Mouse (Mus musculus) CH12.LX (cell line): ENCODE data around the gene Slc39a5. TPM values are rescaled to one million over a fixed set of nuclear protein-coding genes. Genes with fewer than 3 reads are reported as not detected.

Experiments
- DNase-seq: peaks from one replicate; pipeline ENCODE4 v3.0.0-alpha.2; 2013; ENCODE audit errors: extremely low read depth
- H3K27ac ChIP-seq: 2 replicates; pipeline ENCODE4 v1.5.1; 2012; ENCODE audit warnings: low read depth, mild to moderate bottlenecking, control low read depth, moderate library complexity; ENCODE audit not compliant: insufficient read depth
- H3K27me3 ChIP-seq: replicated peaks from 2 replicates; pipeline ENCODE3; 2012; ENCODE audit warnings: inconsistent platforms
- H3K36me3 ChIP-seq, 2 experiments: replicated peaks in 1 of 2; 2 replicates each; pipeline versions ENCODE3 to v1.6.1; 2012; ENCODE audit warnings: inconsistent platforms in 1 of 2, low read length in 1 of 2, mild to moderate bottlenecking in 1 of 2, mixed read lengths in 1 of 2, moderate library complexity in 1 of 2; ENCODE audit not compliant: control insufficient read depth in 1 of 2, insufficient read depth in 1 of 2
- H3K4me1 ChIP-seq, 2 experiments: 2 replicates each; pipeline ENCODE4 v1.6.1; 2012; ENCODE audit warnings: inconsistent platforms in 1 of 2, moderate library complexity in 1 of 2; ENCODE audit not compliant: insufficient read depth in 2 of 2, control insufficient read depth in 1 of 2
- H3K4me2 ChIP-seq: 2 replicates; pipeline ENCODE4 v1.6.1; 2012; ENCODE audit warnings: low read depth, mild to moderate bottlenecking, control low read depth; ENCODE audit not compliant: poor library complexity, insufficient read depth, severe bottlenecking
- H3K4me3 ChIP-seq, 3 experiments: fragments of 150-350 bp in 1 of 3; sonication (generic) in 1 of 3; replicated peaks in 1 of 3; 2 replicates each; pipeline versions ENCODE3 to v1.5.1; 2011 to 2012; ENCODE audit warnings: low read depth in 2 of 3, low read length in 2 of 3, mild to moderate bottlenecking in 2 of 3, moderate library complexity in 2 of 3, control low read depth in 1 of 3, improper control_type of control experiment in 1 of 3, inconsistent platforms in 1 of 3, mixed read lengths in 1 of 3; ENCODE audit not compliant: poor library complexity in 1 of 3
- H3K79me2 ChIP-seq: replicated peaks from 2 replicates; pipeline ENCODE4 v1.6.1; 2012; ENCODE audit warnings: mild to moderate bottlenecking, moderate library complexity; ENCODE audit not compliant: control insufficient read depth, poor library complexity, insufficient read depth, severe bottlenecking; ENCODE audit errors: extremely low read depth
- H3K9ac ChIP-seq: 2 replicates; pipeline ENCODE4 v1.6.1; 2012; ENCODE audit warnings: low read depth, mild to moderate bottlenecking, control low read depth, moderate library complexity; ENCODE audit not compliant: insufficient read depth
- H3K9me3 ChIP-seq: replicated peaks from 2 replicates; pipeline ENCODE3; 2012; ENCODE audit warnings: low read length, inconsistent platforms, mixed read lengths
- BHLHE40 ChIP-seq: IDR thresholded peaks from 2 replicates; pipeline ENCODE4 v1.6.1; 2011; ENCODE audit warnings: mild to moderate bottlenecking, low read depth, low read length, improper control_type of control experiment
- CHD1 ChIP-seq: IDR thresholded peaks from 2 replicates; pipeline ENCODE4 v1.6.1; 2012; ENCODE audit warnings: low read depth, low read length, improper control_type of control experiment, inconsistent platforms
- CHD2 ChIP-seq: IDR thresholded peaks from 2 replicates; pipeline ENCODE4 v1.6.1; 2011; ENCODE audit warnings: low read length, improper control_type of control experiment
- CTCF ChIP-seq, 2 experiments: IDR thresholded peaks in 1 of 2; conservative IDR thresholded peaks in 1 of 2; 2 replicates each; pipeline ENCODE4 v1.5.1; 2011 to 2012; ENCODE audit warnings: low read depth in 2 of 2, low read length in 2 of 2, improper control_type of control experiment in 1 of 2, inconsistent platforms in 1 of 2, mild to moderate bottlenecking in 1 of 2, moderate library complexity in 1 of 2
- E2F4 ChIP-seq: IDR thresholded peaks from 2 replicates; pipeline ENCODE4 v1.6.1; 2011; ENCODE audit warnings: low read depth, low read length, improper control_type of control experiment; ENCODE audit not compliant: insufficient replicate concordance
- ELF1 ChIP-seq: IDR thresholded peaks from 2 replicates; pipeline ENCODE4 v1.6.1; 2014; ENCODE audit warnings: low read depth, mild to moderate bottlenecking, inconsistent platforms, low read length, improper control_type of control experiment
- EP300 ChIP-seq: IDR thresholded peaks from 2 replicates; pipeline ENCODE4 v1.6.1; 2011; ENCODE audit warnings: low read length, improper control_type of control experiment
- ETS1 ChIP-seq: conservative IDR thresholded peaks from 2 replicates; pipeline ENCODE4 v1.6.1; 2012; ENCODE audit warnings: low read depth, mild to moderate bottlenecking, inconsistent platforms, low read length, improper control_type of control experiment, moderate library complexity
- IRF4 ChIP-seq: IDR thresholded peaks from 2 replicates; pipeline ENCODE4 v1.6.1; 2014; ENCODE audit warnings: low read depth, mild to moderate bottlenecking, inconsistent platforms, low read length, improper control_type of control experiment
- JUN ChIP-seq: IDR thresholded peaks from 2 replicates; pipeline ENCODE4 v1.6.1; 2011; ENCODE audit warnings: low read depth, mild to moderate bottlenecking, low read length, improper control_type of control experiment, moderate library complexity; ENCODE audit not compliant: insufficient read depth
- JUND ChIP-seq: conservative IDR thresholded peaks from 2 replicates; pipeline ENCODE4 v1.6.1; 2011; ENCODE audit warnings: low read depth, low read length, improper control_type of control experiment
- KAT2A ChIP-seq: IDR thresholded peaks from 2 replicates; pipeline ENCODE4 v1.6.1; 2012; ENCODE audit warnings: low read length, improper control_type of control experiment, inconsistent platforms; ENCODE audit not compliant: insufficient replicate concordance
- MAFK ChIP-seq: IDR thresholded peaks from 2 replicates; pipeline ENCODE4 v1.6.1; 2011; ENCODE audit warnings: low read length, improper control_type of control experiment; ENCODE audit not compliant: insufficient replicate concordance
- MAZ ChIP-seq: IDR thresholded peaks from 2 replicates; pipeline ENCODE4 v1.6.1; 2012; ENCODE audit warnings: low read depth, mild to moderate bottlenecking, inconsistent platforms, low read length, improper control_type of control experiment, moderate library complexity
- MEF2A ChIP-seq: IDR thresholded peaks from 2 replicates; pipeline ENCODE4 v1.6.1; 2014; ENCODE audit warnings: low read depth, mild to moderate bottlenecking, inconsistent platforms, low read length, improper control_type of control experiment, borderline replicate concordance
- MXI1 ChIP-seq: IDR thresholded peaks from 2 replicates; pipeline ENCODE4 v1.6.1; 2011; ENCODE audit warnings: mild to moderate bottlenecking, low read depth, low read length, improper control_type of control experiment
- NRF1 ChIP-seq: IDR thresholded peaks from 2 replicates; pipeline ENCODE4 v1.6.1; 2014; ENCODE audit warnings: low read depth, mild to moderate bottlenecking, inconsistent platforms, low read length, improper control_type of control experiment, moderate library complexity
- PAX5 ChIP-seq: IDR thresholded peaks from 2 replicates; pipeline ENCODE4 v1.6.1; 2012; ENCODE audit warnings: low read length, inconsistent platforms, mixed read lengths
- POLR2AphosphoS2 ChIP-seq: IDR thresholded peaks from 2 replicates; pipeline ENCODE4 v1.6.1; 2011; ENCODE audit warnings: low read depth, low read length, improper control_type of control experiment
- RAD21 ChIP-seq: IDR thresholded peaks from 2 replicates; pipeline ENCODE4 v1.6.1; 2011; ENCODE audit warnings: low read depth, mild to moderate bottlenecking, low read length, improper control_type of control experiment, moderate library complexity
- SIN3A ChIP-seq: IDR thresholded peaks from 2 replicates; pipeline ENCODE4 v1.6.1; 2012; ENCODE audit warnings: low read length, improper control_type of control experiment, inconsistent platforms
- SMC3 ChIP-seq: IDR thresholded peaks from 2 replicates; pipeline ENCODE4 v1.6.1; 2011; ENCODE audit warnings: low read depth, low read length, improper control_type of control experiment
- TBP ChIP-seq: conservative IDR thresholded peaks from 2 replicates; pipeline ENCODE4 v1.6.1; 2011; ENCODE audit warnings: low read depth, low read length, improper control_type of control experiment
- TCF12 ChIP-seq: IDR thresholded peaks from 2 replicates; pipeline ENCODE4 v1.6.1; 2014; ENCODE audit warnings: low read depth, mild to moderate bottlenecking, inconsistent platforms, low read length, improper control_type of control experiment
- USF1 ChIP-seq: IDR thresholded peaks from 2 replicates; pipeline ENCODE4 v1.6.1; 2014; ENCODE audit warnings: low read depth, mild to moderate bottlenecking, inconsistent platforms, low read length, improper control_type of control experiment
- USF2 ChIP-seq: conservative IDR thresholded peaks from 2 replicates; pipeline ENCODE4 v1.6.1; 2011; ENCODE audit warnings: low read depth, low read length, improper control_type of control experiment
- ZKSCAN1 ChIP-seq: IDR thresholded peaks from 2 replicates; pipeline ENCODE4 v1.6.1; 2012; ENCODE audit warnings: low read depth, inconsistent platforms, low read length, improper control_type of control experiment, borderline replicate concordance
- ZMIZ1 ChIP-seq: IDR thresholded peaks from 2 replicates; pipeline ENCODE4 v1.6.1; 2012; ENCODE audit warnings: low read depth, mild to moderate bottlenecking, inconsistent platforms, low read length, improper control_type of control experiment
- ZNF384 ChIP-seq: IDR thresholded peaks from 2 replicates; pipeline ENCODE4 v1.6.1; 2012; ENCODE audit warnings: low read depth, low read length, improper control_type of control experiment, inconsistent platforms
- dilution Hi-C: fragments of 300-500 bp; cut with MboI; formaldehyde crosslinking; loops from 2 replicates; pipeline ENCODE4 v1.14.3; 2020; ENCODE audit warnings: low sequenced_read_pairs; ENCODE audit not compliant: extremely low pct_unique_long_range_greater_than_20kb, extremely low pct_ligation_motif_present
- in situ Hi-C: fragments of 300-500 bp; cut with MboI; formaldehyde crosslinking; loops from 3 replicates; pipeline ENCODE4 v1.14.3; 2019; ENCODE audit warnings: low sequenced_read_pairs, low pct_ligation_motif_present, low pct_unique_long_range_greater_than_20kb, mixed read lengths
- polyA plus RNA-seq: library from polyadenylated mRNA; unstranded; fragments of >175 nt; gene quantifications from 2 replicates; pipeline ENCODE4 v1.2.1, GENCODE M21; 2012; ENCODE audit warnings: low read depth; ENCODE audit not compliant: insufficient read length
- total RNA-seq, 2 experiments: library from RNA; depleted of rRNA; stranded (reverse); fragments of 300-350 nt in 1 of 2; fragments of >200 nt in 1 of 2; gene quantifications; 2 replicates each; pipeline ENCODE4 v1.2.3; 2012 to 2014

Slc39a5 gene
- total and polyA plus RNA-seq, 3 experiments: 0.11 TPM; not detected in 2

- dilution Hi-C loops: no loop called here
- Histone ChIP-seq H3K9ac (peak overlapping the region; percentile 69), H3K79me2 (peaks cover 20% of the 10 kb centered on the region), H3K27me3 (no peaks in the 10 kb centered on the region), H3K4me1 (peaks cover 8 to 29% of the 10 kb centered on the region in 2 experiments; a peak in 3 of 4 replicates), H3K27ac (peak overlapping the region; percentile 43), H3K4me3 (peak overlapping the region; percentile 71 to 92 (median 92)), H3K36me3 (peaks cover 17 to 47% of the 10 kb centered on the region in 2 experiments), H3K9me3 (no peaks in the 10 kb centered on the region), H3K4me2 (peak overlapping the region; percentile 87)
- no peak for DNase-seq
- in situ Hi-C loops: no loop called here
- TF ChIP-seq PAX5: no peak
- TF ChIP-seq CHD1: no peak
- no peak for TF ChIP-seq MAFK
- no peak for TF ChIP-seq BHLHE40
- TF ChIP-seq JUND: no peak
- TF ChIP-seq ZNF384: no peak
- no peak for TF ChIP-seq MXI1
- TF ChIP-seq TCF12: no peak
- no peak; the same call in 1 of the 2 replicates for TF ChIP-seq SIN3A
- no peak for TF ChIP-seq RAD21
- TF ChIP-seq KAT2A: no peak
These were observed 9.5 kb upstream of the Slc39a5 start for GRCm38 (mm10) chr10:128410560-128410845.

- Histone ChIP-seq H3K9me3 (no peaks in the 10 kb centered on the region), H3K9ac (peak overlapping the region; percentile 84), H3K27ac (peak overlapping the region; percentile 43), H3K36me3 (peaks cover 17 to 46% of the 10 kb centered on the region in 2 experiments), H3K4me3 (peak overlapping the region; percentile 71 to 92 (median 92)), H3K4me1 (peaks cover 8 to 29% of the 10 kb centered on the region in 2 experiments; a peak in 3 of 4 replicates), H3K4me2 (peak overlapping the region; percentile 87), H3K79me2 (peaks cover 20% of the 10 kb centered on the region), H3K27me3 (no peaks in the 10 kb centered on the region)
- DNase-seq: peak; percentile 98
- in situ Hi-C loops (no loop called here), dilution Hi-C loops (no loop called here)
- TF ChIP-seq POLR2AphosphoS2: no peak; the same call in 1 of the 2 replicates
- TF ChIP-seq MEF2A: peak; percentile 62; the same call in 1 of the 2 replicates
- TF ChIP-seq ZMIZ1: peak; percentile 51; the same call in 1 of the 2 replicates
- peak; percentile 95 for TF ChIP-seq ELF1
- peak; percentile 44; the same call in 1 of the 2 replicates for TF ChIP-seq BHLHE40
- TF ChIP-seq PAX5: no peak
- TF ChIP-seq CTCF (conservative IDR thresholded peaks at IDR 0.05 in 1 of 2, IDR thresholded peaks at IDR 0.05 in 1 of 2; ENCODE audit: low read depth in 2 of 2, low read length in 2 of 2): peak; percentile 58 to 70
- 0 out of 2 replicates have a peak, but pooled peaks have one; percentile 23 for TF ChIP-seq ETS1
- TF ChIP-seq NRF1: no peak
- TF ChIP-seq MXI1: peak; percentile 45; the same call in 1 of the 2 replicates
- peak; percentile 85; the same call in 1 of the 2 replicates for TF ChIP-seq E2F4
- no peak for TF ChIP-seq EP300
- TF ChIP-seq IRF4: 0 out of 2 replicates have a peak, but pooled peaks have one; percentile 59
- TF ChIP-seq KAT2A: peak; percentile 79; the same call in 1 of the 2 replicates
- peak; percentile 97 for TF ChIP-seq MAZ
- no peak for TF ChIP-seq JUN
- TF ChIP-seq USF1: peak; percentile 35
- peak; percentile 47 for TF ChIP-seq SMC3
- 0 out of 2 replicates have a peak, but pooled peaks have one; percentile 13 for TF ChIP-seq JUND
- TF ChIP-seq ZKSCAN1: no peak
- TF ChIP-seq RAD21: peak; percentile 6
- peak; percentile 64; the same call in 1 of the 2 replicates for TF ChIP-seq TBP
- TF ChIP-seq CHD2: peak; percentile 88
- peak; percentile 9; the same call in 1 of the 2 replicates for TF ChIP-seq USF2
- no peak for TF ChIP-seq MAFK
These were observed 8.9 kb upstream of the Slc39a5 start for GRCm38 (mm10) chr10:128409692-128410559.
